Mouse (Mus musculus): ENCODE results near the gene Nudcd2. TPM values are rescaled to one million over a fixed set of nuclear protein-coding genes. Genes with fewer than 3 reads are reported as not detected.

Nudcd2 gene
- polyA plus RNA-seq, 1 experiment: 43.5 TPM

GRCm38 (mm10) chr11:40715524-40715923 is 17.9 kb upstream of the Nudcd2 start:
- H3K79me2 ChIP-seq (ENCODE audit: control insufficient read depth, insufficient read depth): no peaks in the 10 kb centered on the region
- H3ac ChIP-seq (ENCODE audit: control insufficient read depth, insufficient read length): no peak overlapping the region
- H3K4me2 ChIP-seq (ENCODE audit: low read depth): no peak overlapping the region
- H3K4me3 ChIP-seq: no peak overlapping the region
- peaks cover 51% of the 10 kb centered on the region for H3K36me3 ChIP-seq (ENCODE audit: control insufficient read depth, insufficient read depth)
- no peaks in the 10 kb centered on the region for H3K27me3 ChIP-seq (ENCODE audit: control insufficient read depth, insufficient read depth, insufficient read length)
- no peak for TF ChIP-seq POLR2AphosphoS2 (IDR thresholded peaks at IDR 0.05; ENCODE audit: insufficient read length, low read depth)
- TF ChIP-seq CEBPB (IDR thresholded peaks at IDR 0.05; ENCODE audit: insufficient read depth, poor library complexity, severe bottlenecking): no peak
- TF ChIP-seq SRF (IDR thresholded peaks at IDR 0.05; ENCODE audit: control insufficient read depth, insufficient read length, low read depth): no peak
- TF ChIP-seq USF1 (IDR thresholded peaks at IDR 0.05; ENCODE audit: low read depth): no peak
- no peak for TF ChIP-seq TCF3 (IDR thresholded peaks at IDR 0.05; ENCODE audit: insufficient read length, low read depth)
- TF ChIP-seq REST (IDR thresholded peaks at IDR 0.05; ENCODE audit: insufficient read depth, insufficient read length): no peak
- TF ChIP-seq E2F4 (IDR thresholded peaks at IDR 0.05; ENCODE audit: insufficient read depth): no peak
- TF ChIP-seq MYOD1 (IDR thresholded peaks at IDR 0.05; ENCODE audit: control insufficient read depth in 1 of 3, insufficient read length in 2 of 3, low read depth in 2 of 3): no peak
- TF ChIP-seq TCF12 (IDR thresholded peaks at IDR 0.05; ENCODE audit: insufficient read depth, poor library complexity, severe bottlenecking): no peak
- no peak for TF ChIP-seq MAX (IDR thresholded peaks at IDR 0.05; ENCODE audit: low read depth)
- TF ChIP-seq MYOG (IDR thresholded peaks at IDR 0.05; ENCODE audit: control insufficient read depth in 1 of 3, insufficient read depth in 1 of 3, insufficient read length in 2 of 3, low read depth in 2 of 3): no peak
- TF ChIP-seq POLR2A (IDR thresholded peaks at IDR 0.05; ENCODE audit: insufficient read length, low read depth): no peak

- no peaks in the 10 kb centered on the region for H3K27me3 ChIP-seq (ENCODE audit: control insufficient read depth, insufficient read depth, insufficient read length)
- H3K4me2 ChIP-seq (ENCODE audit: low read depth): no peak overlapping the region
- no peak overlapping the region for H3K4me3 ChIP-seq
- peaks cover 60% of the 10 kb centered on the region for H3K36me3 ChIP-seq (ENCODE audit: control insufficient read depth, insufficient read depth)
- TF ChIP-seq CEBPB (IDR thresholded peaks at IDR 0.05; ENCODE audit: insufficient read depth, poor library complexity, severe bottlenecking) (no peak), TCF12 (IDR thresholded peaks at IDR 0.05; ENCODE audit: insufficient read depth, poor library complexity, severe bottlenecking) (no peak), POLR2AphosphoS2 (IDR thresholded peaks at IDR 0.05; ENCODE audit: insufficient read length, low read depth) (no peak), REST (IDR thresholded peaks at IDR 0.05; ENCODE audit: insufficient read depth, insufficient read length) (no peak), POLR2A (IDR thresholded peaks at IDR 0.05; ENCODE audit: insufficient read length, low read depth) (no peak), TCF3 (IDR thresholded peaks at IDR 0.05; ENCODE audit: insufficient read length, low read depth) (no peak), MAX (IDR thresholded peaks at IDR 0.05; ENCODE audit: low read depth) (no peak), MYOD1 (IDR thresholded peaks at IDR 0.05; ENCODE audit: control insufficient read depth in 1 of 3, insufficient read length in 2 of 3, low read depth in 2 of 3) (no peak), MYOG (IDR thresholded peaks at IDR 0.05; ENCODE audit: control insufficient read depth in 1 of 3, insufficient read depth in 1 of 3, insufficient read length in 2 of 3, low read depth in 2 of 3) (no peak), SRF (IDR thresholded peaks at IDR 0.05; ENCODE audit: control insufficient read depth, insufficient read length, low read depth) (no peak), E2F4 (IDR thresholded peaks at IDR 0.05; ENCODE audit: insufficient read depth) (no peak), USF1 (IDR thresholded peaks at IDR 0.05; ENCODE audit: low read depth) (no peak)
- no peak overlapping the region for H3ac ChIP-seq (ENCODE audit: control insufficient read depth, insufficient read length)
- no peaks in the 10 kb centered on the region for H3K79me2 ChIP-seq (ENCODE audit: control insufficient read depth, insufficient read depth)
Measured at GRCm38 (mm10) chr11:40718324-40718723, 15.1 kb upstream of the Nudcd2 start.

GRCm38 (mm10) chr11:40732997-40733338 is 499 bp upstream of the Nudcd2 start:
- peaks cover 54% of the 10 kb centered on the region for H3K79me2 ChIP-seq (ENCODE audit: control insufficient read depth, insufficient read depth)
- H3ac ChIP-seq (ENCODE audit: control insufficient read depth, insufficient read length): no peak overlapping the region
- H3K4me2 ChIP-seq (ENCODE audit: low read depth): peak overlapping the region; percentile 66
- H3K4me3 ChIP-seq: peak overlapping the region; percentile 96
- no peaks in the 10 kb centered on the region for H3K27me3 ChIP-seq (ENCODE audit: control insufficient read depth, insufficient read depth, insufficient read length)
- peaks cover 15% of the 10 kb centered on the region for H3K36me3 ChIP-seq (ENCODE audit: control insufficient read depth, insufficient read depth)
- TF ChIP-seq USF1 (IDR thresholded peaks at IDR 0.05; ENCODE audit: low read depth): no peak
- no peak for TF ChIP-seq REST (IDR thresholded peaks at IDR 0.05; ENCODE audit: insufficient read depth, insufficient read length)
- TF ChIP-seq E2F4 (IDR thresholded peaks at IDR 0.05; ENCODE audit: insufficient read depth): no peak
- TF ChIP-seq TCF12 (IDR thresholded peaks at IDR 0.05; ENCODE audit: insufficient read depth, poor library complexity, severe bottlenecking): no peak
- no peak for TF ChIP-seq MYOG (IDR thresholded peaks at IDR 0.05; ENCODE audit: control insufficient read depth in 1 of 3, insufficient read depth in 1 of 3, insufficient read length in 2 of 3, low read depth in 2 of 3)
- no peak for TF ChIP-seq POLR2AphosphoS2 (IDR thresholded peaks at IDR 0.05; ENCODE audit: insufficient read length, low read depth)

- TF ChIP-seq E2F4 (IDR thresholded peaks at IDR 0.05; ENCODE audit: insufficient read depth) (no peak), TCF12 (IDR thresholded peaks at IDR 0.05; ENCODE audit: insufficient read depth, poor library complexity, severe bottlenecking) (no peak), POLR2AphosphoS2 (IDR thresholded peaks at IDR 0.05; ENCODE audit: insufficient read length, low read depth) (no peak), MYOD1 (IDR thresholded peaks at IDR 0.05; ENCODE audit: control insufficient read depth in 1 of 3, insufficient read length in 2 of 3, low read depth in 2 of 3) (no peak), POLR2A (IDR thresholded peaks at IDR 0.05; ENCODE audit: insufficient read length, low read depth) (no peak), MYOG (IDR thresholded peaks at IDR 0.05; ENCODE audit: control insufficient read depth in 1 of 3, insufficient read depth in 1 of 3, insufficient read length in 2 of 3, low read depth in 2 of 3) (no peak), SRF (IDR thresholded peaks at IDR 0.05; ENCODE audit: control insufficient read depth, insufficient read length, low read depth) (no peak), USF1 (IDR thresholded peaks at IDR 0.05; ENCODE audit: low read depth) (no peak), CEBPB (IDR thresholded peaks at IDR 0.05; ENCODE audit: insufficient read depth, poor library complexity, severe bottlenecking) (no peak), REST (IDR thresholded peaks at IDR 0.05; ENCODE audit: insufficient read depth, insufficient read length) (no peak), TCF3 (IDR thresholded peaks at IDR 0.05; ENCODE audit: insufficient read length, low read depth) (no peak), MAX (IDR thresholded peaks at IDR 0.05; ENCODE audit: low read depth) (no peak)
- Histone ChIP-seq H3K36me3 (ENCODE audit: control insufficient read depth, insufficient read depth) (peaks cover 29% of the 10 kb centered on the region), H3K4me2 (ENCODE audit: low read depth) (peak overlapping the region; percentile 71), H3K27me3 (ENCODE audit: control insufficient read depth, insufficient read depth, insufficient read length) (no peaks in the 10 kb centered on the region), H3ac (ENCODE audit: control insufficient read depth, insufficient read length) (peak overlapping the region; percentile 43), H3K4me3 (peak overlapping the region; percentile 96), H3K79me2 (ENCODE audit: control insufficient read depth, insufficient read depth) (peaks cover 54% of the 10 kb centered on the region)
Measured at GRCm38 (mm10) chr11:40734251-40734752, 835 bp downstream of the Nudcd2 start.

Measured in myocyte (in vitro differentiated cells).